Mouse (Mus musculus): ENCODE data around the gene Tfeb. TPM values are rescaled to one million over a fixed set of nuclear protein-coding genes. Genes with fewer than 3 reads are reported as not detected.

Gene Tfeb
- polyA plus RNA-seq (2021; fragmentation: Nextera tagmentation) = 3.7 and 3.8 TPM in 2 replicates
- long read RNA-seq, experiment 1, transcript Tfeb-202 (9 exons, 2,342 nt) = major isoform, 6 of 13 reads
- long read RNA-seq, experiment 1, partial matches to known transcripts = 5 of 13 reads
- long read RNA-seq, experiment 1, other reads (novel, unspliced or antisense) = 0 of 13 reads
- long read RNA-seq, experiment 2, transcript Tfeb-202 (9 exons, 2,342 nt) = major isoform, 35 of 38 reads
- long read RNA-seq, experiment 2, partial matches to known transcripts = 2 of 38 reads
- long read RNA-seq, experiment 2, other reads (novel, unspliced or antisense) = 1 of 38 reads

GRCm38 (mm10) chr17:47736856-47737255, at the start of gene Tfeb:
Tfeb (plus strand) TSS chr17:47737030.

GRCm38 (mm10) chr17:47688344-47688607, 48.6 kb upstream of the Tfeb start, which contains the start of gene Tomm6:
Tomm6 (minus strand) TSS chr17:47688386.

GRCm38 (mm10) chr17:47688608-47689575, 47.9 kb upstream of the Tfeb start, which contains the start of gene Frs3:
Frs3 (plus strand) TSS chr17:47689030.

GRCm38 (mm10) chr17:47694442-47694502, 42.6 kb upstream of the Tfeb start, which contains the start of gene Gm21981:
Gm21981 (minus strand) TSS chr17:47694455.

GRCm38 (mm10) chr17:47694503-47695336, 42.1 kb upstream of the Tfeb start, which contains the start of gene Prickle4:
Prickle4 (minus strand) TSS chr17:47694736.

GRCm38 (mm10) chr17:47726566-47726965, 10.3 kb upstream of the Tfeb start, which contains the start of gene Pgc:
Pgc (plus strand) TSS chr17:47726842.

GRCm38 (mm10) chr17:47834482-47834767, 97.6 kb downstream of the Tfeb start, which contains the start of gene Mdfi:
Mdfi (minus strand) TSS chr17:47834691.

Other genes with a start within 250 kb of the Tfeb start
- 6.0 and 6.4 TPM in 2 replicates for gene Taf8, start 234.7 kb upstream of the Tfeb start, polyA plus RNA-seq (2021; fragmentation: Nextera tagmentation)
- 45.7 and 49.1 TPM in 2 replicates for gene Ccnd3, start 232.0 kb upstream of the Tfeb start, polyA plus RNA-seq (2021; fragmentation: Nextera tagmentation)
- 15.7 TPM in 2 replicates for gene Bysl, start 125.5 kb upstream of the Tfeb start, polyA plus RNA-seq (2021; fragmentation: Nextera tagmentation)
- 14.8 and 15.8 TPM in 2 replicates for gene Med20, start 125.4 kb upstream of the Tfeb start, polyA plus RNA-seq (2021; fragmentation: Nextera tagmentation)
- 6.4 and 6.7 TPM in 2 replicates for gene Gm20517, start 125.4 kb upstream of the Tfeb start, polyA plus RNA-seq (2021; fragmentation: Nextera tagmentation)
- 3.9 and 4.8 TPM in 2 replicates for gene Usp49, start 106.3 kb upstream of the Tfeb start, polyA plus RNA-seq (2021; fragmentation: Nextera tagmentation)
- gene Tomm6, start 48.6 kb upstream of the Tfeb start, polyA plus RNA-seq (2021; fragmentation: Nextera tagmentation) = 347 and 374 TPM in 2 replicates
- 9.0 and 11.4 TPM in 2 replicates for gene Frs3, start 48.0 kb upstream of the Tfeb start, polyA plus RNA-seq (2021; fragmentation: Nextera tagmentation)
- gene Gm21981, start 42.6 kb upstream of the Tfeb start, polyA plus RNA-seq (2021; fragmentation: Nextera tagmentation) = 1.0 TPM in 2 replicates
- gene Prickle4, start 42.3 kb upstream of the Tfeb start, polyA plus RNA-seq (2021; fragmentation: Nextera tagmentation) = 0.36 TPM in 1 of 2 replicates, not detected in the other
- not detected in 2 replicates for gene Pgc, start 10.2 kb upstream of the Tfeb start, polyA plus RNA-seq (2021; fragmentation: Nextera tagmentation)
- gene Mdfi, start 97.7 kb downstream of the Tfeb start, polyA plus RNA-seq (2021; fragmentation: Nextera tagmentation) = not detected in 2 replicates
- gene Foxp4, start 187.6 kb downstream of the Tfeb start, polyA plus RNA-seq (2021; fragmentation: Nextera tagmentation) = 19.9 and 42.5 TPM in 2 replicates

All from layer of hippocampus, adult 6 months (tissue).